Mouse (Mus musculus): ENCODE results near the gene Tnks1bp1. TPM values are rescaled to one million over a fixed set of nuclear protein-coding genes. Genes with fewer than 3 reads are reported as not detected.
A peak's percentile ranks its signal among the peaks of the same experiment; 100 is the strongest.

The Tnks1bp1 gene
- polyA plus RNA-seq, 2 experiments = 0.75 to 4.4 TPM

DNA sequence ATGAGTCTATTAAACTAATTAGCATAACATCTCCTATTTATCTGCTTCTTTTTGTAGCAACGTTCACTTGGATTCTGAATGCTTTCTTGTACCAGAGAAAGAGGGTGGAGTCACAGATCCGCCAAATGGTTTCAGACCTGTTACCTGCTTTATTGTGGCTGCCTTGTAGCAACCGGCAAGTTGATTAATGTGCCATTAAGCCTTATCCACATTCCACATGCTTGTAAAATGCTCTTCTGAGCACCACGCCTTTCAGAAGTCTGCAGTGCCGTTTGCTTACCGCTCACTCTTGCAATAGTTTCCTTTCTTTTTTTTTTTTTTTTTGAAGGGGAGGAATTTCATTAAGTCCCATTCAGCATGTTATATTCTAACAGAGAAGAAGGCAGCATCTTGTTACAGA, 17.9 kb upstream of the Tnks1bp1 start:
- no peak overlapping the region for H3K4me3 ChIP-seq (ENCODE audit: insufficient read depth in 1 of 2, low read depth in 2 of 2, low read length in 2 of 2)
- H3K36me3 ChIP-seq (replicated peaks; ENCODE audit: control insufficient read depth, insufficient read depth, low read depth) = no peaks in the 10 kb centered on the region
- no peak overlapping the region for H3K27ac ChIP-seq
- TF ChIP-seq CTCF (IDR thresholded peaks at IDR 0.05; ENCODE audit: low read depth) (no peak), EP300 (IDR thresholded peaks at IDR 0.05; ENCODE audit: low read depth) (no peak)
- peaks cover 11% of the 10 kb centered on the region for H3K27me3 ChIP-seq (ENCODE audit: control insufficient read depth, insufficient read depth, low read length)
- no peaks in the 10 kb centered on the region for H3K9me3 ChIP-seq (ENCODE audit: control insufficient read depth, low read length)
- H3K4me1 ChIP-seq (replicated peaks; ENCODE audit: control insufficient read depth in 2 of 2, insufficient read depth in 2 of 2, low read length in 1 of 2) = peaks cover 0 to 2% of the 10 kb centered on the region in 2 experiments; a peak in 2 of 4 replicates
- DNase-seq (ENCODE audit: low read depth in 3 of 3, low spot score in 3 of 3) (no peak), ATAC-seq (ENCODE audit: insufficient read depth) (no peak)
- H3K9ac ChIP-seq (replicated peaks) = no peak overlapping the region
- WGBS (ENCODE audit: insufficient replicate concordance) = 54% methylated on average over 6 of the region's 6 CpGs
- H3K4me2 ChIP-seq (ENCODE audit: low read depth) = no peak overlapping the region

DNA sequence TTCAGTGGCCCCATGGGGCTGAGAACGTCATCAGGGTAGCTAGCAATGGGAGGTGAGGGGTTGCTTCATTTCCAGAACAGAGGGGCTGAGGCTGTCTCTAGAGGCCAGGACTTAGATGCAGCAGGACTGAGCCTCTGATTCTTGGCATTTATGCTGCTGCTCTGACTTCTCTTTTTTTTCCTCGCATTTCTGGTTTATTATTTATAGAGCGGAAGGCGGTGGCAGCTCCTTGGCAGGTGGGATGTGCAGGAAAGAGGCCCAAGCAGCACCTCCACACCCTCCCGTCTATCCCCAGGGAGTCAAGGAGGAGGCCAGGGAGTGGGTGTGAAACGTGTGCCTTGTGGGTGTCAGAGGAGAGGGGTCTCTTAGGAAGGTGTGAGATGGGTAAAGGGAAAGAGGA, 16.8 kb upstream of the Tnks1bp1 start:
- TF ChIP-seq CTCF (IDR thresholded peaks at IDR 0.05; ENCODE audit: low read depth) = no peak
- TF ChIP-seq EP300 (IDR thresholded peaks at IDR 0.05; ENCODE audit: low read depth) = no peak
- no peak for DNase-seq (ENCODE audit: low read depth in 3 of 3, low spot score in 3 of 3)
- no peak overlapping the region for H3K4me2 ChIP-seq (ENCODE audit: low read depth)
- WGBS (ENCODE audit: insufficient replicate concordance) = 41% methylated on average over 6 of the region's 6 CpGs
- peaks cover 18% of the 10 kb centered on the region for H3K27me3 ChIP-seq (ENCODE audit: control insufficient read depth, insufficient read depth, low read length)
- no peak for ATAC-seq (ENCODE audit: insufficient read depth)
- no peak overlapping the region for H3K27ac ChIP-seq
- no peaks in the 10 kb centered on the region for H3K9me3 ChIP-seq (ENCODE audit: control insufficient read depth, low read length)
- no peak overlapping the region for H3K4me3 ChIP-seq (ENCODE audit: insufficient read depth in 1 of 2, low read depth in 2 of 2, low read length in 2 of 2)
- H3K4me1 ChIP-seq (replicated peaks; ENCODE audit: control insufficient read depth in 2 of 2, insufficient read depth in 2 of 2, low read length in 1 of 2) = peaks cover under 1 to 2% of the 10 kb centered on the region in 2 experiments; a peak in 2 of 4 replicates
- H3K36me3 ChIP-seq (replicated peaks; ENCODE audit: control insufficient read depth, insufficient read depth, low read depth) = no peaks in the 10 kb centered on the region
- H3K9ac ChIP-seq (replicated peaks) = no peak overlapping the region

DNA sequence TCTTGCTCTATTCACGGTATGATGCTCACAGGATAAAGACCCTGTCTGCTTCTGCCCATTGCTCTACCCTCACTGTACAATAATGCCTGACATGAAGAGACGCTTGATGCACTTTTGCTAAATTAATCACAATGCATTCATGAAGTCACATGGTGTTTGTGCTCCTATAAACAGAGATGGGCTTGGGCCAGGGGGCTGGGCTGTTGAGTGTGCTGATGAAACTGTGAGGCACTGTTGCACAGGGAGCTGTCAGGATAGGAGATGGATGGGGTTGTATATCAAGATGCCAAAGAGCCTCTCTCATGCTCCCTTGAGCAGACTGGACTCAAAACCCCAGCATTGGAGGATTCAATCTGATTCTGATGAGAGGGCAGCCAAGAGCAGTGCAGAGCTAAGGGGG, 14.7 kb upstream of the Tnks1bp1 start:
- Histone ChIP-seq H3K27ac (no peak overlapping the region), H3K4me2 (ENCODE audit: low read depth) (no peak overlapping the region), H3K36me3 (replicated peaks; ENCODE audit: control insufficient read depth, insufficient read depth, low read depth) (no peaks in the 10 kb centered on the region), H3K4me1 (replicated peaks; ENCODE audit: control insufficient read depth in 2 of 2, insufficient read depth in 2 of 2, low read length in 1 of 2) (peaks cover 12% of the 10 kb centered on the region in 2 experiments), H3K9ac (replicated peaks) (no peak overlapping the region), H3K4me3 (ENCODE audit: insufficient read depth in 1 of 2, low read depth in 2 of 2, low read length in 2 of 2) (no peak overlapping the region), H3K27me3 (ENCODE audit: control insufficient read depth, insufficient read depth, low read length) (peaks cover 19% of the 10 kb centered on the region), H3K9me3 (ENCODE audit: control insufficient read depth, low read length) (no peaks in the 10 kb centered on the region)
- no peak for ATAC-seq (ENCODE audit: insufficient read depth)
- TF ChIP-seq EP300 (IDR thresholded peaks at IDR 0.05; ENCODE audit: low read depth) = no peak
- no peak for TF ChIP-seq CTCF (IDR thresholded peaks at IDR 0.05; ENCODE audit: low read depth)
- 72% methylated on average over 2 of the region's 2 CpGs for WGBS (ENCODE audit: insufficient replicate concordance)
- DNase-seq (ENCODE audit: low read depth in 3 of 3, low spot score in 3 of 3) = no peak

DNA sequence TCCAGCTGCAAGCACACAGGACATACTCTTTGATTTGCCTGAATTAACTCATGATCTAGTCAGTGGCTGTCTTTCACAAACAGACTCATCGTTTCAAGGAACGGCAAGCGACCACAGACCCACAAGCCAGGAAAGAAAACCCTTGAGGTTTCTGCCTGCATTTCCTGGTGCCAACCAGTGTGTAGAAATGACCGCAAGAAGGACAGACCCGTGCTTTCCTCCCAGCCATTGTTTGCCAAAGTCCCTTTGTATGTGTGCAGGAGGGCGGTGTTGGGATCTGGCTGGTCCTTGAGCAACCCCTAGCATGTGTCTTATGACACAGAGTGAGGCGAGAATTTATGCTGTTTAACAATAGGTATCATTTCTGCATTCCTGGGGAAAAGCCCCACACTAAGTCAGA, 13.7 kb upstream of the Tnks1bp1 start:
- peaks cover 19% of the 10 kb centered on the region for H3K27me3 ChIP-seq (ENCODE audit: control insufficient read depth, insufficient read depth, low read length)

DNA sequence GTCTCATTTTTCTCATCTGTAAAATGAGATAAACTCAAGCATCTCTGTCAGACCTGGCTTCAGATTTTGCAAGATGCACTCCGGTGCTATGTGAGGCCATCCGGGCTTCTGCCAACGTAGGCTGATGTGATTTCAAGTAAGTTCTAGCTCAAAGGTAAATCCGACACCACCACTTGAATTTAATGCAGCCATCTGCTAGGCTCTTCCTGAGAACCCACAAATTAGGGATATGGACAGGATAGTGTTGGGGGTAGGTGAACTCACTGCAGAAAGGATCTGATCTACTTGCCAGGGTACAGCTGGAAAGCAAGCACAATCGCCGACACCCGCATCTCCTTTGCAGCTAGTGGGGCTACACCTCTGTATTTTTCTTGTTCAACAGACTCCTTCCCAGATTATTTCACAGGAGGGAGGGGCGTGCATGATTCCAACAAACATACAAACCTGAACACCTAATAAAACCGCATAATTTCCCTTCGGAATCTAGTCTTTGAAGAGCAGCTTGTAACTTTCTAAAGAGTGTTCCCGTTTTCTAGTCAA, 11.2 kb upstream of the Tnks1bp1 start:
- Histone ChIP-seq H3K4me3 (ENCODE audit: insufficient read depth in 1 of 2, low read depth in 2 of 2, low read length in 2 of 2) (peak overlapping the region; percentile 83 to 85), H3K9me3 (ENCODE audit: control insufficient read depth, low read length) (no peaks in the 10 kb centered on the region), H3K27me3 (ENCODE audit: control insufficient read depth, insufficient read depth, low read length) (peaks cover 19% of the 10 kb centered on the region), H3K27ac (no peak overlapping the region), H3K4me2 (ENCODE audit: low read depth) (peak overlapping the region; percentile 96), H3K4me1 (replicated peaks; ENCODE audit: control insufficient read depth in 2 of 2, insufficient read depth in 2 of 2, low read length in 1 of 2) (peaks cover 17 to 18% of the 10 kb centered on the region in 2 experiments), H3K9ac (replicated peaks) (peak overlapping the region; percentile 92), H3K36me3 (replicated peaks; ENCODE audit: control insufficient read depth, insufficient read depth, low read depth) (peaks cover 31% of the 10 kb centered on the region)
- 4% methylated on average over 11 of the region's 11 CpGs for WGBS (ENCODE audit: insufficient replicate concordance)
- DNase-seq (ENCODE audit: low read depth in 3 of 3, low spot score in 3 of 3) (no peak), ATAC-seq (ENCODE audit: insufficient read depth) (peak; percentile 11; the same call in 1 of the 2 replicates)
- no peak for TF ChIP-seq CTCF (IDR thresholded peaks at IDR 0.05; ENCODE audit: low read depth)
- TF ChIP-seq EP300 (IDR thresholded peaks at IDR 0.05; ENCODE audit: low read depth) = no peak

More for the DNA sequence above, 13.7 kb upstream of the Tnks1bp1 start:
- no peak overlapping the region for H3K4me2 ChIP-seq (ENCODE audit: low read depth)
- no peak overlapping the region for H3K27ac ChIP-seq
- no peak for DNase-seq (ENCODE audit: low read depth in 3 of 3, low spot score in 3 of 3)
- H3K36me3 ChIP-seq (replicated peaks; ENCODE audit: control insufficient read depth, insufficient read depth, low read depth) = peaks cover 7% of the 10 kb centered on the region
- H3K9ac ChIP-seq (replicated peaks) = no peak overlapping the region
- TF ChIP-seq EP300 (IDR thresholded peaks at IDR 0.05; ENCODE audit: low read depth) (no peak), CTCF (IDR thresholded peaks at IDR 0.05; ENCODE audit: low read depth) (no peak)
- no peak overlapping the region for H3K4me3 ChIP-seq (ENCODE audit: insufficient read depth in 1 of 2, low read depth in 2 of 2, low read length in 2 of 2)
- ATAC-seq (ENCODE audit: insufficient read depth) = no peak
- H3K9me3 ChIP-seq (ENCODE audit: control insufficient read depth, low read length) = no peaks in the 10 kb centered on the region
- WGBS (ENCODE audit: insufficient replicate concordance) = 8% methylated on average over 7 of the region's 7 CpGs
- H3K4me1 ChIP-seq (replicated peaks; ENCODE audit: control insufficient read depth in 2 of 2, insufficient read depth in 2 of 2, low read length in 1 of 2) = peaks cover 17 to 18% of the 10 kb centered on the region in 2 experiments
